Mouse (Mus musculus): ENCODE measurements around the gene Bag3. TPM values are rescaled to one million over a fixed set of nuclear protein-coding genes. Genes with fewer than 3 reads are reported as not detected.
A peak's percentile ranks its signal among the peaks of the same experiment; 100 is the strongest.

Bag3 gene
- polyA plus RNA-seq, 1 experiment from 2014 or later, result 7.2 TPM

DNA sequence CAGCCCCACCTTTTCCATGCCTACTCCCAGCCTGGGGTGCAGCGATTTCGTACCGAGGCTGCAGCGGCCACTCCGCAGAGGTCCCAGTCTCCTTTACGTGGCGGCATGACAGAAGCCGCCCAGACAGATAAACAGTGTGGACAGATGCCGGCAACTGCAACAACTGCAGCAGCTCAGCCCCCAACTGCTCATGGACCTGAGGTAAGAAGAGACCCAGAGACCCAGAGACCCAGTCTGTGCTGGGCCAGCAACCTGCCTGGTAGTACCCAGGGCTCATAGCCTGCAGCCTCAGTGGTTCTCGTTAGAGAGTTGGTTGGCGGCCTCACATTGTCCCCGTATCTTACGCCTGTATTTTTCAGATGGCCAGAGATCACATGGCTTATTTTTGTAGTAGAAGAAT, 16.7 kb downstream of the Bag3 start:
- Histone ChIP-seq H3K9me3 (replicated peaks) (no peaks in the 10 kb centered on the region), H3K4me1 (peaks cover 36% of the 10 kb centered on the region), H3K27ac (replicated peaks) (0 out of 2 replicates have a peak overlapping the region, but pooled peaks have one; percentile 33), H3K4me3 (no peak overlapping the region), H3K27me3 (ENCODE audit: low read depth, poor library complexity, severe bottlenecking) (peaks cover 21% of the 10 kb centered on the region), H3K36me3 (peaks cover 14% of the 10 kb centered on the region)
- 95% methylated on average over 13 of the region's 13 CpGs for WGBS
- DNase-seq (ENCODE audit: low spot score), result no peak

- Histone ChIP-seq H3K27me3 (ENCODE audit: low read depth, poor library complexity, severe bottlenecking) (peaks cover 21% of the 10 kb centered on the region), H3K36me3 (peaks cover 17% of the 10 kb centered on the region), H3K27ac (replicated peaks) (0 out of 2 replicates have a peak overlapping the region, but pooled peaks have one; percentile 33), H3K9me3 (replicated peaks) (no peaks in the 10 kb centered on the region), H3K4me3 (no peak overlapping the region), H3K4me1 (peaks cover 29% of the 10 kb centered on the region)
- DNase-seq (ENCODE audit: low spot score), result no peak
- WGBS, result 86% methylated on average over 16 of the region's 16 CpGs
These were observed 17.3 kb downstream of the Bag3 start for GRCm38 (mm10) chr7:128540734-128541133.

- Histone ChIP-seq H3K36me3 (peaks cover 22% of the 10 kb centered on the region), H3K27ac (replicated peaks) (no peak overlapping the region), H3K4me3 (no peak overlapping the region), H3K4me1 (peaks cover 25% of the 10 kb centered on the region), H3K9me3 (replicated peaks) (no peaks in the 10 kb centered on the region), H3K27me3 (ENCODE audit: low read depth, poor library complexity, severe bottlenecking) (peaks cover 21% of the 10 kb centered on the region)
- no peak for DNase-seq (ENCODE audit: low spot score)
- 80% methylated on average over 9 of the region's 9 CpGs for WGBS
These were observed 17.8 kb downstream of the Bag3 start for GRCm38 (mm10) chr7:128541186-128541585.

GRCm38 (mm10) chr7:128541771-128542170, 18.4 kb downstream of the Bag3 start:
- Histone ChIP-seq H3K36me3 (peaks cover 26% of the 10 kb centered on the region), H3K27ac (replicated peaks) (peak overlapping the region; percentile 2; the same call in 1 of the 2 replicates)

GRCm38 (mm10) chr7:128542488-128542887, 19.1 kb downstream of the Bag3 start:
- Histone ChIP-seq H3K36me3 (peaks cover 30% of the 10 kb centered on the region), H3K27ac (replicated peaks) (no peak overlapping the region), H3K4me1 (peaks cover 18% of the 10 kb centered on the region), H3K9me3 (replicated peaks) (no peaks in the 10 kb centered on the region), H3K4me3 (no peak overlapping the region), H3K27me3 (ENCODE audit: low read depth, poor library complexity, severe bottlenecking) (peaks cover 12% of the 10 kb centered on the region)
- DNase-seq (ENCODE audit: low spot score), result no peak
- 76% methylated on average over 4 of the region's 4 CpGs for WGBS

More at GRCm38 (mm10) chr7:128541771-128542170, 18.4 kb downstream of the Bag3 start:
- Histone ChIP-seq H3K9me3 (replicated peaks) (no peaks in the 10 kb centered on the region), H3K4me1 (peaks cover 19% of the 10 kb centered on the region), H3K4me3 (no peak overlapping the region), H3K27me3 (ENCODE audit: low read depth, poor library complexity, severe bottlenecking) (peaks cover 19% of the 10 kb centered on the region)
- 87% methylated on average over 17 of the region's 17 CpGs for WGBS
- no peak for DNase-seq (ENCODE audit: low spot score)

DNA sequence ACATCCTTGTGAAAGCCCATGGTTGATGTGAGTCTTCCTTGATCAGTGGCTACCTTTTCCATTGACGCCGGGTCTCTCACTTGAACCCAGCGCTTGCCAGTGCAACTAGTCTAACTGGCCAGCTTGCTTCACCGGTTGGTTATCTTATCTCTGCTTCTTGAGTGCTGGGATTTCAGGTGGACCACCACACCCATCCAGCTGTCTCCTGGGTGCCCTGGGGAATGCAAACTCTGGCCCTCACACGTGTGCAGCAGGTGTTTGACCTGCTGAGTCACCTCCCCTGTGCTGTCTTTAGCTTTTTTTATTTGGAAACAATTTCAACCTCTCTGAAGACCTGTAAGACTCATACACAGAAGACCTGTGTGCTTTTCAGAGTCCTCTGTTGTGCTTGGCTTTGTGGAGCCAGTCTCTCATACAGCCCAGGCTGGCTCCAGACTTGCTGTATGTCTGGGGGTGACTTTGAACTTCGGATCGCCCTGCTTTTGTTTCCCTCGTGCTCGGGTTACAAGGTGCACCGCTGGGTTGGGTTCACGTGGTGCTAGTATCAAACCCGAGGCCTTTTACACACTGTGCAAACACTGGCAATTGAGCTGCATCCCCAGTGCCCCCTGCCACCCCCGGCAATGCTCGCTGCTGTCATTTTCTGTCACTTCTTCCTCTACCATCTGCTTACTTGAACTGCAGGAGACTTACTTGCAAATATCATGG, 19.9 kb downstream of the Bag3 start:
- no peak for DNase-seq (ENCODE audit: low spot score)
- H3K9me3 ChIP-seq (replicated peaks), result no peaks in the 10 kb centered on the region
- H3K36me3 ChIP-seq, result peaks cover 38% of the 10 kb centered on the region
- no peak overlapping the region for H3K27ac ChIP-seq (replicated peaks)
- peaks cover 11% of the 10 kb centered on the region for H3K4me1 ChIP-seq
- 80% methylated on average over 14 of the region's 14 CpGs for WGBS
- H3K27me3 ChIP-seq (ENCODE audit: low read depth, poor library complexity, severe bottlenecking), result peaks cover 4% of the 10 kb centered on the region
- no peak overlapping the region for H3K4me3 ChIP-seq

DNA sequence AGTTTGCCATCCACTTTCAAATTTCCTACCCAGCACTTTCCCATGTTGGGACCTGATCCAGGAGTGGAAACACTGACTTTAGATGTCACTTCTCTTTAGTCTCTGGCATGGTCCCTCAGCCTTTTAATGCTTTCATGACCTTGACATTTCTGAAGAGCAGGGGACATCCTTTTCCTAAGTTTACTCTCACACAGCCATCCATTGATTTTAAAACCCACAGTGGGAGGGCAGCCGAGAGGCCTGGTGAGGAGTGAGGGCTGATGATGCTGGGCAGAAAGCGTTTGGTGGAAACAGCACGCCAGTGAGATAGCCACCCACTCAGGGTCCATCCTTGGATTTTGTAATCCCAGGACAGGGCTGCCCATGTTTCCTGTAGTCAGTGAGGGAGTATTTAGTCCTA, 20.5 kb downstream of the Bag3 start:
- no peaks in the 10 kb centered on the region; the same call in 1 of the 2 replicates for H3K27me3 ChIP-seq (ENCODE audit: low read depth, poor library complexity, severe bottlenecking)
- DNase-seq (ENCODE audit: low spot score), result no peak
- no peak overlapping the region for H3K27ac ChIP-seq (replicated peaks)
- WGBS, result 86% methylated on average over 3 of the region's 3 CpGs
- no peak overlapping the region for H3K4me3 ChIP-seq
- H3K4me1 ChIP-seq, result peaks cover 6% of the 10 kb centered on the region
- H3K36me3 ChIP-seq, result peaks cover 38% of the 10 kb centered on the region
- no peaks in the 10 kb centered on the region for H3K9me3 ChIP-seq (replicated peaks)

DNA sequence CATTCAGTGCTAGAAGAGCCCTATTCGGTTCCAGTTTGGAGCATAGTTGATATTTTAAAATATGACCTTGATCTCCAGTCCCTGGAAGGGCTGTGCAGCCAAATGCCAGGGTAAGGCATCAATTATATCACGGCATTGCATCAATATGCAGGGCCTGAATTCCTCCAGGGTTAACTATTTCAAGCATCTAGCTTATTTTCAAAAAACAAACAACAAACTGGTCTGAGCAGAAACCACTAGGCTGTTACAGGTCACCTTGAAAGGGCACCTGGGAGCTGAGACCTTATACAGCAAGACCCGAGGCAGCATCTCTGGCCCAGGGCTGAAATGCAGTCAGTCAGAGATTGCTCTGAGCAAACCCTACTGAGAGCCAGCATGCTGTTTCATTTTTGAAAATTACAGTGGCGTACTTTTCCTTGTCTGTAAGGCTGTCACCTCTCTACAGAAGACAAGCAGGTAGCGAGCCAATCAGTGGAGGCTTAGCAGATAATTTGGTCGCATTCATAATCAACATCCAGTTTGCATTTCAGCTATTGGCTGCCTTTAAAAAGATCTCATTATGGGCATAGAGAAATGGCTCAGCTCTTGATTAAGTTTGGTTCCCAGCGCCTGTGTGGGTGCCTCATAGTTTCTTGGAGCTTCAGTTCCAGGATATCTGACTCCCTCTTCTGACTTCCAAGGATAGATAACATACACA, 21.3 kb downstream of the Bag3 start:
- H3K27me3 ChIP-seq (ENCODE audit: low read depth, poor library complexity, severe bottlenecking), result no peaks in the 10 kb centered on the region; the same call in 1 of the 2 replicates
- no peaks in the 10 kb centered on the region for H3K9me3 ChIP-seq (replicated peaks)
- H3K4me3 ChIP-seq, result no peak overlapping the region
- 89% methylated on average over 7 of the region's 7 CpGs for WGBS
- no peak overlapping the region for H3K27ac ChIP-seq (replicated peaks)
- peaks cover 12% of the 10 kb centered on the region for H3K4me1 ChIP-seq
- no peak for DNase-seq (ENCODE audit: low spot score)
- H3K36me3 ChIP-seq, result peaks cover 38% of the 10 kb centered on the region

- Histone ChIP-seq H3K27ac (replicated peaks) (no peak overlapping the region), H3K36me3 (peaks cover 37% of the 10 kb centered on the region), H3K4me3 (no peak overlapping the region), H3K27me3 (ENCODE audit: low read depth, poor library complexity, severe bottlenecking) (no peaks in the 10 kb centered on the region; the same call in 1 of the 2 replicates), H3K4me1 (peaks cover 25% of the 10 kb centered on the region), H3K9me3 (replicated peaks) (no peaks in the 10 kb centered on the region)
- DNase-seq (ENCODE audit: low spot score), result no peak
- 96% methylated on average over 8 of the region's 8 CpGs for WGBS
These were observed 22.6 kb downstream of the Bag3 start for GRCm38 (mm10) chr7:128546031-128546430.

GRCm38 (mm10) chr7:128549137-128549536, 25.7 kb downstream of the Bag3 start:
- no peak for DNase-seq (ENCODE audit: low spot score)
- Histone ChIP-seq H3K27ac (replicated peaks) (no peak overlapping the region), H3K9me3 (replicated peaks) (no peaks in the 10 kb centered on the region), H3K27me3 (ENCODE audit: low read depth, poor library complexity, severe bottlenecking) (no peaks in the 10 kb centered on the region; the same call in 1 of the 2 replicates), H3K4me1 (peaks cover 42% of the 10 kb centered on the region), H3K36me3 (peaks cover 25% of the 10 kb centered on the region), H3K4me3 (no peak overlapping the region)
- WGBS, result 53% methylated on average over 4 of the region's 4 CpGs

GRCm38 (mm10) chr7:128550328-128551086, 27.1 kb downstream of the Bag3 start:
- Histone ChIP-seq H3K9me3 (replicated peaks) (no peaks in the 10 kb centered on the region), H3K4me3 (no peak overlapping the region), H3K27me3 (ENCODE audit: low read depth, poor library complexity, severe bottlenecking) (no peaks in the 10 kb centered on the region), H3K36me3 (peaks cover 24% of the 10 kb centered on the region), H3K27ac (replicated peaks) (peak overlapping the region; percentile 59), H3K4me1 (peaks cover 42% of the 10 kb centered on the region)
- DNase-seq (ENCODE audit: low spot score), result no peak
- 11% methylated on average over 1 of the region's 1 CpGs for WGBS

DNA sequence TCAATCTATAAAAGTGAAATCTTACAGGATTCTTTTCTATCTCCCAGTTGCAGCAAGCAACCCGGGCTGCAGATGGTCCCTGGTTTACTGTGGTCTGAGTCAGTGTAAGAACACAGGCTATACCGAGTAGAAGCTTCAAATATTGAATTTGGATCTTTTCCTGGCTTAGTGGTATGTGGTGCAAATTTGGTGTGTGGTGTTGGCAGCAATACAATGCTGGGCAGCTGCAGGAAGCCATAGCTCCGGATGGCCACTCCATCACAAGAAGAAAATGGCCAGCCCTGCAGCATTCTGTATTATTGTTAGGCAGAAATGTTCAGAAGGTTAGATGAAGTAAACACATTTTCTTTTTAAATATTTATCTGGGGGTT, 27.7 kb downstream of the Bag3 start:
- WGBS, result 48% methylated on average over 3 of the region's 3 CpGs
- H3K9me3 ChIP-seq (replicated peaks), result no peaks in the 10 kb centered on the region
- no peak for DNase-seq (ENCODE audit: low spot score)
- 0 out of 2 replicates have a peak overlapping the region, but pooled peaks have one; percentile 39 for H3K27ac ChIP-seq (replicated peaks)
- no peaks in the 10 kb centered on the region for H3K27me3 ChIP-seq (ENCODE audit: low read depth, poor library complexity, severe bottlenecking)
- H3K36me3 ChIP-seq, result peaks cover 18% of the 10 kb centered on the region
- H3K4me3 ChIP-seq, result no peak overlapping the region
- peaks cover 42% of the 10 kb centered on the region for H3K4me1 ChIP-seq

Measured in midbrain, embryonic 10.5 days (tissue).